Mouse (Mus musculus): Measurements from ENCODE around the gene Snapin. TPM values are rescaled to one million over a fixed set of nuclear protein-coding genes. Genes with fewer than 3 reads are reported as not detected.
A peak's percentile ranks its signal among the peaks of the same experiment; 100 is the strongest.

Snapin gene
- polyA plus RNA-seq, 1 experiment from 2014 or later, result 68.0 TPM

- Histone ChIP-seq H3K4me3 (ENCODE audit: low read depth, low read length) (no peak overlapping the region), H3K4me2 (no peak overlapping the region), H3K9ac (no peak overlapping the region), H3K9me3 (ENCODE audit: low read depth, low read length) (no peaks in the 10 kb centered on the region), H3K36me3 (ENCODE audit: insufficient read depth) (no peaks in the 10 kb centered on the region), H3K27ac (ENCODE audit: low read depth) (no peak overlapping the region), H3K4me1 (ENCODE audit: insufficient read depth) (peaks cover 3% of the 10 kb centered on the region; the same call in 1 of the 2 replicates), H3K27me3 (ENCODE audit: insufficient read depth, low read length) (no peaks in the 10 kb centered on the region)
- 65% methylated on average over 2 of the region's 2 CpGs for WGBS
- no peak for TF ChIP-seq CTCF (IDR thresholded peaks at IDR 0.05; ENCODE audit: low read depth)
- no peak for DNase-seq
- peak; percentile 3; the same call in 1 of the 2 replicates for ATAC-seq (ENCODE audit: insufficient read depth)
Observed at GRCm38 (mm10) chr3:90526076-90526475, 35.2 kb upstream of the Snapin start.

GRCm38 (mm10) chr3:90525421-90525820, 34.6 kb upstream of the Snapin start:
- 44% methylated on average over 4 of the region's 4 CpGs for WGBS
- ATAC-seq (ENCODE audit: insufficient read depth), result peak; percentile 29; the same call in 1 of the 2 replicates
- Histone ChIP-seq H3K4me2 (no peak overlapping the region), H3K9ac (no peak overlapping the region), H3K9me3 (ENCODE audit: low read depth, low read length) (no peaks in the 10 kb centered on the region), H3K36me3 (ENCODE audit: insufficient read depth) (no peaks in the 10 kb centered on the region), H3K27me3 (ENCODE audit: insufficient read depth, low read length) (no peaks in the 10 kb centered on the region), H3K27ac (ENCODE audit: low read depth) (no peak overlapping the region), H3K4me3 (ENCODE audit: low read depth, low read length) (no peak overlapping the region), H3K4me1 (ENCODE audit: insufficient read depth) (peaks cover 3% of the 10 kb centered on the region; the same call in 1 of the 2 replicates)
- peak; percentile 75 for TF ChIP-seq CTCF (IDR thresholded peaks at IDR 0.05; ENCODE audit: low read depth)
- DNase-seq, result peak; percentile 72

GRCm38 (mm10) chr3:90517711-90518110, 26.9 kb upstream of the Snapin start:
- no peak for DNase-seq
- Histone ChIP-seq H3K27me3 (ENCODE audit: insufficient read depth, low read length) (no peaks in the 10 kb centered on the region; the same call in 1 of the 2 replicates), H3K4me1 (ENCODE audit: insufficient read depth) (peaks cover 4% of the 10 kb centered on the region), H3K9me3 (ENCODE audit: low read depth, low read length) (no peaks in the 10 kb centered on the region), H3K4me2 (no peak overlapping the region), H3K4me3 (ENCODE audit: low read depth, low read length) (no peak overlapping the region), H3K27ac (ENCODE audit: low read depth) (no peak overlapping the region), H3K36me3 (ENCODE audit: insufficient read depth) (no peaks in the 10 kb centered on the region), H3K9ac (no peak overlapping the region)
- TF ChIP-seq CTCF (IDR thresholded peaks at IDR 0.05; ENCODE audit: low read depth), result no peak
- no peak for ATAC-seq (ENCODE audit: insufficient read depth)
- 70% methylated on average over 4 of the region's 4 CpGs for WGBS

DNA sequence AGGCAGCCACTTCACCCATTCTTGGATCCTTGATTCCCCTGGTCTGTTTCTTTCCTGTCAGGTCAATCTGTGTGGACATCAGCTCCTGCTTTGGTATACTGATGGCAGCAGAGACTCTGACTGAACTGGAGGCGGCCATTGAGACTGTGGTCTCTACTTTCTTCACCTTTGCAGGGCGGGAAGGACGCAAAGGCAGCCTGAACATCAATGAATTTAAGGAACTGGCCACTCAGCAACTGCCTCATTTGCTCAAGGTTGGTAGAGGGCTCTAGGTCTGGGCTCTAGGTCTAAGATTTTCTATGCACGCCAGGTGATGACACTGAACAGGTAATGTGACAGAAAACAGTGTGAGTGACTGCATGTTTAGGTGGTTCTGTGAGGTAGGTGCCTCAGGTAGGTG, 25.0 kb upstream of the Snapin start:
- H3K4me2 ChIP-seq, result peak overlapping the region; percentile 86; the same call in 1 of the 2 replicates
- H3K36me3 ChIP-seq (ENCODE audit: insufficient read depth), result no peaks in the 10 kb centered on the region
- H3K4me1 ChIP-seq (ENCODE audit: insufficient read depth), result peaks cover 4% of the 10 kb centered on the region
- no peaks in the 10 kb centered on the region; the same call in 1 of the 2 replicates for H3K27me3 ChIP-seq (ENCODE audit: insufficient read depth, low read length)
- H3K4me3 ChIP-seq (ENCODE audit: low read depth, low read length), result no peak overlapping the region
- no peaks in the 10 kb centered on the region for H3K9me3 ChIP-seq (ENCODE audit: low read depth, low read length)
- H3K27ac ChIP-seq (ENCODE audit: low read depth), result no peak overlapping the region
- no peak for ATAC-seq (ENCODE audit: insufficient read depth)
- WGBS, result 94% methylated on average over 4 of the region's 4 CpGs
- DNase-seq, result no peak
- H3K9ac ChIP-seq, result no peak overlapping the region
- TF ChIP-seq CTCF (IDR thresholded peaks at IDR 0.05; ENCODE audit: low read depth), result no peak

- peak overlapping the region; percentile 86 for H3K4me2 ChIP-seq
- 21% methylated on average over 1 of the region's 1 CpGs for WGBS
- peak overlapping the region; percentile 54 for H3K9ac ChIP-seq
- H3K4me1 ChIP-seq (ENCODE audit: insufficient read depth), result peaks cover 4% of the 10 kb centered on the region
- no peaks in the 10 kb centered on the region; the same call in 1 of the 2 replicates for H3K27me3 ChIP-seq (ENCODE audit: insufficient read depth, low read length)
- no peak for TF ChIP-seq CTCF (IDR thresholded peaks at IDR 0.05; ENCODE audit: low read depth)
- DNase-seq (peak; percentile 50), ATAC-seq (ENCODE audit: insufficient read depth) (peak; percentile 22; the same call in 1 of the 2 replicates)
- H3K36me3 ChIP-seq (ENCODE audit: insufficient read depth), result no peaks in the 10 kb centered on the region
- H3K27ac ChIP-seq (ENCODE audit: low read depth), result 0 out of 2 replicates have a peak overlapping the region, but pooled peaks have one; percentile 25
- peak overlapping the region; percentile 42 for H3K4me3 ChIP-seq (ENCODE audit: low read depth, low read length)
- H3K9me3 ChIP-seq (ENCODE audit: low read depth, low read length), result no peaks in the 10 kb centered on the region
Observed at GRCm38 (mm10) chr3:90515242-90515641, 24.4 kb upstream of the Snapin start.

DNA sequence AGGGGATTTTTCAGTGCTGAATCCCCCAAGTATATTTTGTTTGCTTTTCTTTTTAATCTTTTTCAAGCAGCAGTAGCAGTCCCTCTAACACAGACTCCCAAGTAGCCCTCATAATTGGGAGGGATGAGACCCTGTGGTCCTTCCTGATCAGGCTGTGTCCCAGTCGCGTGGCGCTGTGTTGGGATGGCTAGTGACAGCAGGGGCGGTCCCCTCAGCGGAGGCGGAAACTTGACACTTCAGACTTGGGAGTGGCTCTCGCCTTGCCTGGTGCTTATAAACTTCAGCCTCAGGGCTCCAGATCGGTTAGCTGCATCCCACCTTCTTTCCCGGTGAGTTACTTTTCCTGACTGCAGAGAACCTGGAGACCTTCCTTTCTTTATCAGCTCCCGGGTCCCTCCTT, 23.9 kb upstream of the Snapin start:
- no peaks in the 10 kb centered on the region for H3K9me3 ChIP-seq (ENCODE audit: low read depth, low read length)
- H3K4me1 ChIP-seq (ENCODE audit: insufficient read depth), result peaks cover 4% of the 10 kb centered on the region
- DNase-seq (peak; percentile 84), ATAC-seq (ENCODE audit: insufficient read depth) (peak; percentile 88)
- peak overlapping the region; percentile 42 for H3K4me3 ChIP-seq (ENCODE audit: low read depth, low read length)
- H3K27ac ChIP-seq (ENCODE audit: low read depth), result peak overlapping the region; percentile 25; the same call in 1 of the 2 replicates
- peak overlapping the region; percentile 54 for H3K9ac ChIP-seq
- H3K27me3 ChIP-seq (ENCODE audit: insufficient read depth, low read length), result no peaks in the 10 kb centered on the region; the same call in 1 of the 2 replicates
- WGBS, result under 1% methylated on average over 10 of the region's 10 CpGs
- no peak for TF ChIP-seq CTCF (IDR thresholded peaks at IDR 0.05; ENCODE audit: low read depth)
- H3K36me3 ChIP-seq (ENCODE audit: insufficient read depth), result no peaks in the 10 kb centered on the region
- peak overlapping the region; percentile 86 for H3K4me2 ChIP-seq

- peak; percentile 66 for DNase-seq
Observed at GRCm38 (mm10) chr3:90513796-90514590, 23.2 kb upstream of the Snapin start, which contains the start of the genes S100a1 and S100a13. Gene S100a1, minus strand, starts transcription at chr3:90514392. Gene S100a13, plus strand, starts transcription at chr3:90514435.

More at GRCm38 (mm10) chr3:90513796-90514590, 23.2 kb upstream of the Snapin start, which contains the start of the genes S100a1 and S100a13:
- ATAC-seq (ENCODE audit: insufficient read depth), result peak; percentile 38
- Histone ChIP-seq H3K4me3 (ENCODE audit: low read depth, low read length) (peak within 1 kb of the TSS; percentile 42), H3K4me2 (peak within 1 kb of the TSS; percentile 86), H3K27me3 (ENCODE audit: insufficient read depth, low read length) (no peaks in the 10 kb centered on the region; the same call in 1 of the 2 replicates), H3K4me1 (ENCODE audit: insufficient read depth) (peaks cover 4% of the 10 kb centered on the region), H3K9me3 (ENCODE audit: low read depth, low read length) (no peaks in the 10 kb centered on the region), H3K36me3 (ENCODE audit: insufficient read depth) (no peaks in the 10 kb centered on the region), H3K9ac (peak within 1 kb of the TSS; percentile 54), H3K27ac (ENCODE audit: low read depth) (peak within 1 kb of the TSS; percentile 25; the same call in 1 of the 2 replicates)
- TF ChIP-seq CTCF (IDR thresholded peaks at IDR 0.05; ENCODE audit: low read depth), result peak; percentile 42; the same call in 1 of the 2 replicates
- 3% methylated on average over 24 of the region's 25 CpGs for WGBS
